Mouse (Mus musculus): ENCODE measurements at regions not wholly inside any gene's neighbourhood (a gene's known extent, or its start where the extent isn't known, plus 50 kb on each side); places are given as distances from the start of the nearest gene placed in this dataset.

DNA sequence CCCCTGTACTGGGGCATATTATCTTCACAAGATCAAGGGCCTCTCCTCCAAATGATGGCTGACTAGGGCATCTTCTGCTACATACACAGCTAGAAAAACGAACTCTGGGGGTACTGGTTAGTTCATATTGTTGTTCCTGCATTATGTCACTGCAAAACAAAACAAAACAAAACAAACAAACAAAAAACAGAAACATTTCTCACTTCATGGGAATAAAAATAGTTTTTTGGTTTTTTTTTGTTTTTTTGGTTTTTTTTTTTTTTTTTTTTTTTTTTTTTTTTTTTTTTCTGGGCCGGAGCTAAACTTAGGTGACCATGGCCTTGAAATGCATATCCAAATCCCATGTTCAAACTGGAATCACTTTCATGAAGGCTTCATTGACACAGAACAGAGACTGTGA, 1184.4 kb downstream of the Efna5 start:
- DNase-seq = no peak
- intact Hi-C loops (cut with DNase I) = no loop called here

GRCm38 (mm10) chr17:61686325-61686724, 1194.8 kb downstream of the Efna5 start:
- intact Hi-C loops (cut with DNase I) = no loop called here
- no peak for DNase-seq

GRCm38 (mm10) chr17:61684524-61684923, 1196.6 kb downstream of the Efna5 start:
- intact Hi-C loops (cut with DNase I) = no loop called here
- DNase-seq = no peak

DNA sequence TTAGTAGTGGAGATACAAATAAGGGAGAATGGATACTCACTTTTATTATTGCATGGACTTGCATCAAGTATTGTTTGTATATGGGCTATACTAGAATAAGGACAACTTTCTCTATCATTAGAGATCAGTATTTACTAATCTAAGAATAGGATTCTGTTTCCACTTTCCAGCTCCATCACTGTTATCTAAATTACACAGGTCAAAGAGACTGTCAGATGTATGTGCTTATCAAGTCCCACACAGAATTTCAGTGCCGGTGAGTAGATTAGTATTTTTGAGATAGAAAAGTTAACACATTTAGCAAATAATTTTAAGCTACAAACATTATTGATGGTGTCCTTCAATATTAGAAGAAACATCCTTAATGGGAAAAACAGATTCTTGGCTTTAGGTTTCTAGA, 1210.5 kb downstream of the Efna5 start:
- intact Hi-C loops (cut with DNase I) = no loop called here
- no peak for DNase-seq

GRCm38 (mm10) chr17:61667428-61667827, 1213.7 kb downstream of the Efna5 start:
- intact Hi-C loops (cut with DNase I) = no loop called here
- DNase-seq = peak; percentile 7 to 25

DNA sequence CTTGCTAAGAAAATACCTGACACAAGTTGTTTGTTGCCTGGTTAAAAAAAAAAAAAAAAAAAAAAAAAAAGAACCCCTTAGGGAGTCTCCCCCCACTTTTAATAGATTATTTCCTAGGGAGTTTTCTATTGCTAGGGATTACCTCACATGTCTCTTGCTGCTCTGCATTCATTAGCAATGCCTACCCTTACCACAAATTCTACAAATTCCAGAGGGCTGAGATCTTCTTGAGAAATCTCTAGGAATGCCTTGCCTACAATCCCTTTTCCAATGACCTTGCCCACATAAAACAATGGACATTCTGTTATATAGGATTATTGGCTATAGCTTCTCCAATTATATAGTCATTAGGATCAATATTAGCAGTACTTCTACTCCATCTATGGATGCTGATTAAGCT, 1216.2 kb downstream of the Efna5 start:
- no peak for DNase-seq
- intact Hi-C loops (cut with DNase I) = no loop called here

DNA sequence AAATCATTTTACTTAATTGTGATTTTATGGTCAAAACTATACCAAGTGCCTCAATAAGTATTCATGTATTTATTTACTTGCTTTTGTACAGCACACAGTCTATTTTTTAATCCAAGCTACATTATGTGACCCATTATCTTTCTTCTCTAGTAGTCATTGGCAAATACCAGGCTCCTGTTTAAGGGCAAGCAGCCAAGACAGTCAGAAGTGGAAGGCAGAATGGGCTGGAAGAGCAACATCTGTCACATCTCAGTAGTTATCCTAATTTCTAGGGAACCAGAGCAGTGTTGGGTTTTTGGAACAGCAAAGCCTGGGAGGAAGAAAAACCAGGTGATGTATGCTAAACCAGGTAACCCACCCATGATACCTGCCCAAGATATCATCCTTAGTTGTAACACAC, 1233.5 kb downstream of the Efna5 start:
- intact Hi-C loops (cut with DNase I) = no loop called here
- peak in 1 of 2 experiments; percentile 2 for DNase-seq

- intact Hi-C loops (cut with DNase I) = no loop called here
Measured at GRCm38 (mm10) chr17:61608286-61608685, 1272.8 kb downstream of the Efna5 start.

GRCm38 (mm10) chr17:61606729-61607481, 1274.2 kb downstream of the Efna5 start:
- DNase-seq = no peak
- intact Hi-C loops (cut with DNase I) = no loop called here

More at GRCm38 (mm10) chr17:61608286-61608685, 1272.8 kb downstream of the Efna5 start:
- no peak for DNase-seq

- DNase-seq = no peak
- intact Hi-C loops (cut with DNase I) = no loop called here
Measured at GRCm38 (mm10) chr17:61604246-61604645, 1276.9 kb downstream of the Efna5 start.

GRCm38 (mm10) chr17:61589255-61589654, 1291.9 kb downstream of the Efna5 start:
- DNase-seq = no peak
- intact Hi-C loops (cut with DNase I) = no loop called here

DNA sequence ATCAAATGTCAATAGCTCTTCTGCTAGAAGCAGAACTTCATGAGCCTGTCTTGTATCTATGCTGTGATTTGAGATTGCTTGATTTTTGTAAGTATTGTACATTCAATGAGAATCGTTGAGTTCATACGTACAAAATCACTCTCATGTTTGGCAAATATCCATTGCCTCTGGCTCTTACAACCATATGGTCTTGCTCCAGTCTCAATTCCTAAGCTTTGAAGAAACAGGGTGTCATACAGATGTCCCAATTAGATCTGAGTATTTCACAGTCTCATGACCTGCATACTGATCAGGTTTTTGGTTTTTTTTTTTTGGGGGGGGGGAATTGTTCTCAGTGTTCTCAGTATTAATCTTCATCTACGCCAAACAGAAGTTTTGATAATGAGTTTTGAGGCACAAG, 1302.2 kb downstream of the Efna5 start:
- intact Hi-C loops (cut with DNase I) = no loop called here
- DNase-seq = no peak

GRCm38 (mm10) chr17:61570933-61571332, 1310.2 kb downstream of the Efna5 start:
- DNase-seq = no peak
- intact Hi-C loops (cut with DNase I) = no loop called here

Data from heart, postnatal 14 days (tissue).